Mouse (Mus musculus): ENCODE measurements around the gene Pskh1. TPM values are rescaled to one million over a fixed set of nuclear protein-coding genes. Genes with fewer than 3 reads are reported as not detected.
A peak's percentile ranks its signal among the peaks of the same experiment; 100 is the strongest.

The Pskh1 gene
- total RNA-seq, 2 experiments from 2014 or later, result 6.6 to 8.7 TPM

- intact Hi-C loops (cut with DNase I), result no loop called here
- H3K27ac ChIP-seq, result no peak overlapping the region
- no peak for DNase-seq (ENCODE audit: extremely low spot score in 1 of 2, low spot score in 2 of 2)
- TF ChIP-seq CTCF (IDR thresholded peaks at IDR 0.05), result no peak
- H3K4me3 ChIP-seq, result no peak overlapping the region; the same call in 1 of the 2 replicates
Measured at GRCm38 (mm10) chr8:105859314-105859713, 40.9 kb upstream of the Pskh1 start.

- DNase-seq (ENCODE audit: extremely low spot score in 1 of 2, low spot score in 2 of 2), result peak; percentile 89 to 92
- intact Hi-C loops (cut with DNase I), result no loop called here
- no peak for TF ChIP-seq CTCF (IDR thresholded peaks at IDR 0.05)
- Histone ChIP-seq H3K27ac (peak within 1 kb of the TSS; percentile 94), H3K4me3 (peak within 1 kb of the TSS; percentile 95)
Measured at GRCm38 (mm10) chr8:105860143-105860981, 39.9 kb upstream of the Pskh1 start, which contains the start of gene Nutf2. Gene Nutf2, plus strand, starts transcription at chr8:105860580.

- DNase-seq (ENCODE audit: extremely low spot score in 1 of 2, low spot score in 2 of 2), result no peak
- intact Hi-C loops (cut with DNase I), result no loop called here
- Histone ChIP-seq H3K27ac (no peak overlapping the region; the same call in 1 of the 2 replicates), H3K4me3 (peak overlapping the region; percentile 95)
- TF ChIP-seq CTCF (IDR thresholded peaks at IDR 0.05), result peak; percentile 16
Measured at GRCm38 (mm10) chr8:105861951-105862350, 38.3 kb upstream of the Pskh1 start.

- intact Hi-C loops (cut with DNase I), result no loop called here
- peak; percentile 33 for TF ChIP-seq CTCF (IDR thresholded peaks at IDR 0.05)
- Histone ChIP-seq H3K4me3 (no peak overlapping the region), H3K27ac (no peak overlapping the region)
- DNase-seq (ENCODE audit: extremely low spot score in 1 of 2, low spot score in 2 of 2), result no peak
Measured at GRCm38 (mm10) chr8:105866364-105867029, 33.7 kb upstream of the Pskh1 start.

GRCm38 (mm10) chr8:105874301-105874700 lies 25.9 kb upstream of the Pskh1 start:
- Histone ChIP-seq H3K27ac (peak overlapping the region; percentile 84), H3K4me3 (no peak overlapping the region)
- no peak for TF ChIP-seq CTCF (IDR thresholded peaks at IDR 0.05)
- intact Hi-C loops (cut with DNase I), result no loop called here
- no peak for DNase-seq (ENCODE audit: extremely low spot score in 1 of 2, low spot score in 2 of 2)

GRCm38 (mm10) chr8:105880754-105881520 lies 19.3 kb upstream of the Pskh1 start, which contains the start of gene Edc4:
Gene Edc4, plus strand, starts transcription at chr8:105880881.
- Histone ChIP-seq H3K4me3 (peak within 1 kb of the TSS; percentile 93), H3K27ac (peak within 1 kb of the TSS; percentile 89)
- no peak for TF ChIP-seq CTCF (IDR thresholded peaks at IDR 0.05)
- intact Hi-C loops (cut with DNase I), result no loop called here
- DNase-seq (ENCODE audit: extremely low spot score in 1 of 2, low spot score in 2 of 2), result peak; percentile 83 to 90

GRCm38 (mm10) chr8:105889756-105890465 lies 10.3 kb upstream of the Pskh1 start:
- no peak for DNase-seq (ENCODE audit: extremely low spot score in 1 of 2, low spot score in 2 of 2)
- TF ChIP-seq CTCF (IDR thresholded peaks at IDR 0.05), result no peak
- Histone ChIP-seq H3K4me3 (no peak overlapping the region), H3K27ac (peak overlapping the region; percentile 33; the same call in 1 of the 2 replicates)
- intact Hi-C loops (cut with DNase I), result no loop called here

GRCm38 (mm10) chr8:105890870-105891269 lies 9.4 kb upstream of the Pskh1 start:
- H3K4me3 ChIP-seq, result no peak overlapping the region
- intact Hi-C loops (cut with DNase I), result no loop called here
- TF ChIP-seq CTCF (IDR thresholded peaks at IDR 0.05), result no peak
- DNase-seq (ENCODE audit: extremely low spot score in 1 of 2, low spot score in 2 of 2), result peak in 1 of 2 experiments; percentile 38
- H3K27ac ChIP-seq, result peak overlapping the region; percentile 47; the same call in 1 of the 2 replicates

GRCm38 (mm10) chr8:105892432-105892831 lies 7.8 kb upstream of the Pskh1 start:
- Histone ChIP-seq H3K27ac (no peak overlapping the region), H3K4me3 (no peak overlapping the region)
- TF ChIP-seq CTCF (IDR thresholded peaks at IDR 0.05), result peak; percentile 68
- intact Hi-C loops (cut with DNase I), result loop anchor here (2.0 kb wide), 1 partner anchor 38 kb away; no protein-coding TSS in a partner anchor
- peak in 1 of 2 experiments; percentile 46 for DNase-seq (ENCODE audit: extremely low spot score in 1 of 2, low spot score in 2 of 2)

- intact Hi-C loops (cut with DNase I), result loop anchor here (2.0 kb wide), 1 partner anchor 37 kb away; no protein-coding TSS in a partner anchor
- Histone ChIP-seq H3K27ac (peak within 1 kb of the TSS; percentile 47), H3K4me3 (peak within 1 kb of the TSS; percentile 22; the same call in 1 of the 2 replicates)
- TF ChIP-seq CTCF (IDR thresholded peaks at IDR 0.05), result no peak; the same call in 1 of the 2 replicates
- peak; percentile 70 to 84 for DNase-seq (ENCODE audit: extremely low spot score in 1 of 2, low spot score in 2 of 2)
Measured at GRCm38 (mm10) chr8:105893339-105893738, 6.9 kb upstream of the Pskh1 start, which contains the start of gene Nrn1l. Gene Nrn1l, plus strand, starts transcription at chr8:105893567.

All from left cerebral cortex, adult 2 months (tissue).